Mouse (Mus musculus) cortical plate, adult 2 months (tissue): ENCODE results near the gene Iqcf3.
A peak's percentile ranks its signal among the peaks of the same experiment; 100 is the strongest.

Experiments
- CTCF ChIP-seq: fragments of 200-500 bp; IDR thresholded peaks from 2 replicates; pipeline ENCODE4 v1.5.1; 2011; ENCODE audit warnings: mild to moderate bottlenecking, control low read depth, low read length; ENCODE audit not compliant: insufficient read depth; ENCODE audit errors: extremely low read depth
- POLR2A ChIP-seq: fragments of 200-500 bp; IDR thresholded peaks from 2 replicates; pipeline ENCODE4 v1.6.1; 2011; ENCODE audit warnings: mild to moderate bottlenecking, low read length, control low read depth; ENCODE audit not compliant: insufficient read depth; ENCODE audit errors: extremely low read depth

GRCm38 (mm10) chr9:106454071-106454761 lies 107.2 kb downstream of the Iqcf3 start:
- TF ChIP-seq CTCF (no peak), POLR2A (peak; percentile 41; the same call in 1 of the 2 replicates)
